Mouse (Mus musculus): ENCODE measurements around the gene Cfap299.

DNA sequence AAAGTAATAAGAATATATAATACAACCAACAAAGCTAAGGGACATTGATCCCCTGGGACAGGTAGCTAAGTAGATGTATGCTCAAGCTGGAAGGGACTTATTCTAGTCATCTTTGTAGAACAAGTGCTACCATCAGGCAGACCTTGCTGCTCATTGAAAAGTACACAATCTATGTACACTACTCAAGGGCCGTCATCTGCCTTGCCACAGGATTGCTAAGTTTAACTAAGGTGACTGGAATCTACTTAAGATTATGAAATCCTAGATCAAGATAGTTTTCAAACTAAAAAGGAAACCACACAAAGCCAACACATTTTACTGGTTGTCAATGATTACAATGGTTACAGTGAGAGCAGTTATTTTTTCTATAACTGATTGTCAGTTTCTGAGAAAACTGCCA, 483.3 kb downstream of the Cfap299 start:
- TF ChIP-seq CTCF (IDR thresholded peaks at IDR 0.05; ENCODE audit: borderline replicate concordance, extremely low read depth, insufficient read depth, insufficient read length) (no peak), POLR2A (IDR thresholded peaks at IDR 0.05; ENCODE audit: borderline replicate concordance, extremely low read depth, insufficient read depth, insufficient read length, poor library complexity, severe bottlenecking) (no peak)

All from brain, embryonic 14.5 days (tissue).